Mouse (Mus musculus) gastrocnemius, adult 2 months (tissue): ENCODE data around the gene Ier3. TPM values are rescaled to one million over a fixed set of nuclear protein-coding genes. Genes with fewer than 3 reads are reported as not detected.
"Not testable (repeated sequence)": the region's sequence is repeated elsewhere in the genome, so short reads cannot be mapped to it uniquely, and the experiment has no call there.

Experiments used
- DNase-seq: peaks from one replicate; pipeline ENCODE4 v3.0.0; 2022
- H3K27ac ChIP-seq: fragments of 200-600 bp; 2 replicates; pipeline ENCODE4 v1.8.1; 2022; ENCODE audit warnings: mild to moderate bottlenecking
- H3K4me3 ChIP-seq: fragments of 200-600 bp; 2 replicates; pipeline ENCODE4 v1.8.1; 2022; ENCODE audit warnings: mild to moderate bottlenecking, moderate library complexity
- CTCF ChIP-seq: fragments of 200-600 bp; IDR thresholded peaks from 2 replicates; pipeline ENCODE4 v1.8.1; 2022; ENCODE audit warnings: antibody characterized with exemption, mild to moderate bottlenecking, moderate library complexity
- intact Hi-C: fragments of 180-260 bp; cut with DNase I; formaldehyde crosslinking; loops from one replicate; pipeline ENCODE4 v1.15.1; 2025
- total RNA-seq, 2 experiments: library from RNA; stranded (reverse); gene quantifications; 2 replicates each; pipeline ENCODE4 v1.2.3; 2021

Ier3 gene
- total RNA-seq, 2 experiments from 2014 or later: 4.4 to 8.6 TPM

DNA sequence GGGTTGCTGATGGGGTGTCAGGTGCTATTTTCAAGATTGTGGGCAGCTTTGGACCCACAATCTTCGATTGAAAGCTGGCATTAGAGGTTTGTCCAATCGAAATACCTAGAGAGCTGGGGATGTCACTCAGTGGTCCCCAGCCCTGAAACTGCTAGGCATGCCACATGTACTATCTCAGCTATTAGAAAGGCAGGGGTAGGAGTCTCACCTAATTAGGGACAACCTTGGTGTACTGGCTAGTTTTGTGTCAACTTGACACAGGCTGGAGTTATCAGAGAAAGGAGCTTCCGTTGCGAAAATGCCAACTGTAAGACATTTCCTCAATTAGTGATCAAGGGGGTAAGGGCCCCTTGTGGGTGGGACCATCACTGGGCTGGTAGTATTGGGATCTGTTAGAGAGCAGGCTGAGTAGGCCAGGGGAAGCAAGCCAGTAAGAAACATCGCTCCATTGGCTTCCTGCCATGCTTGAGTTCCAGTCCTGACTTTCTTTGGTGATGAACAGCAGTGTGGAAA is 11.8 kb downstream of the Ier3 start:
- no peak overlapping the region for H3K27ac ChIP-seq
- no peak for TF ChIP-seq CTCF
- no peak overlapping the region for H3K4me3 ChIP-seq
- no peak for DNase-seq
- intact Hi-C loops: no loop called here

DNA sequence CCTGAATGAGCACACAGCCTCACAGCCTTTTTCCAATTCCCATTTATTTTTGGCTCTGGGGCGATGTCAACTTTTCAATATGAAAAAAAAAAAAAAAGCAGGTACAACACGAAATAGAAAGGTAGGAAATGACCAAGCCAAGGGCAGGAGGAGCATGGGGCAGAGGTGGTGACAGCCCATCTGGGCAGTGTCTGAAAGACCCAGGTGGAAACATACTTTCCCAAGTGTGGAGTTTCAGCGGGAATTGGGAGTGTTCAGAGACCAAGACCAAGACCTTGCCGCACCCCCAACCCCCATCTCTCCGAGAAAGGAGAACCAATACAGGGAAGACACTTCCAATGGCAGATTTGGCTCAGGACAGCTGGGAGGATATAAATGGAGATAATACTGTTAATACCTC is 12.4 kb downstream of the Ier3 start:
- Histone ChIP-seq H3K4me3 (no peak overlapping the region), H3K27ac (no peak overlapping the region)
- no peak for TF ChIP-seq CTCF
- intact Hi-C loops: no loop called here
- DNase-seq: no peak

DNA sequence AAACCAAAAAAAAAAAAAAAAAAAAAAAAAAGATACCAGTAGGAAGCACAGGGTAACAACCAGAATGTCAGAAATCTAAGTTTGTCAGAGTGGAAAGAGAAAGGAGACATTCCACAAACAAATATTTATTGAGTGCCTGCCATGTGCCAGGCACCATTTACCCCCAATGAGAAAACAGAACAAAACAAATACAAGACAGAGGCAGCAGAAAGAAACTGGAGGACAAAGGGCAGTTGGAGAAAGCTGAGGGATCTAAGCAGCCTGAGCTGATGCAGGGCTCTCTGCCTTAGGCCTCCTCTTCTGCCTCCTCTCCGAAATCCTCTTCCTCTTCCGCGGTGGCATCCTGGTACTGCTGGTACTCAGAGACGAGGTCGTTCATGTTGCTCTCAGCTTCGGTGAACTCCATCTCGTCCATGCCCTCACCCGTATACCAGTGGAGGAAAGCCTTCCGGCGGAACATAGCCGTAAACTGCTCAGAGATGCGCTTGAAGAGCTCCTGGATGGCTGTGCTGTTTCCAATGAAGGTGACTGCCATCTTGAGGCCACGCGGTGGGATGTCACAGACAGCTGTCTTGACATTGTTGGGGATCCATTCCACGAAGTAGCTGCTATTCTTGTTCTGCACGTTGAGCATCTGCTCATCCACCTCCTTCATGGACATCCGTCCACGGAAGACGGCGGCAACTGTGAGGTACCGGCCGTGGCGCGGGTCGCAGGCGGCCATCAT is 13.4 kb downstream of the Ier3 start:
- H3K27ac ChIP-seq: peak overlapping the region; percentile 12; the same call in 1 of the 2 replicates
- intact Hi-C loops: no loop called here

DNA sequence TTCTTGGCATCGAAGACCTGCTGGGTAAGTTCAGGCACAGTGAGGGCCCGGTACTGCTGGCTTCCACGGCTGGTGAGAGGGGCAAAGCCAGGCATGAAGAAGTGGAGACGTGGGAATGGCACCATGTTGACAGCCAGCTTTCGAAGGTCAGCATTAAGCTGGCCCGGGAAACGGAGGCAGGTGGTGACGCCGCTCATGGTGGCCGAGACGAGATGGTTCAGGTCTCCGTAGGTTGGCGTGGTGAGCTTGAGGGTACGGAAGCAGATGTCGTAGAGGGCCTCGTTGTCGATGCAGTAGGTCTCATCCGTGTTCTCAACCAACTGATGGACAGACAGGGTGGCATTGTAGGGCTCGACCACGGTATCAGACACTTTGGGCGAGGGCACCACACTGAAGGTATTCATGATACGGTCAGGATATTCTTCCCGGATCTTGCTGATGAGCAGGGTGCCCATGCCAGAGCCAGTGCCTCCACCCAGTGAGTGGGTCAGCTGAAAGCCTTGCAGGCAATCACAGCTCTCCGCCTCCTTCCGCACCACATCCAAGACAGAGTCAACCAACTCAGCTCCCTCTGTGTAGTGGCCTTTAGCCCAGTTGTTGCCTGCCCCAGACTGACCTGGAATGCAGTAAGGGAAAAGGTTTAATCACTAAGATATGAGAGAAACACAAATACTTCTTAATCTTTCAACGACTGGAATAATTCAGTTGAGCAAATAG is 14.1 kb downstream of the Ier3 start:
- peak; percentile 39 for DNase-seq
- TF ChIP-seq CTCF: no peak
- H3K27ac ChIP-seq: no peak overlapping the region
- H3K4me3 ChIP-seq: peak overlapping the region; percentile 84; the same call in 1 of the 2 replicates
- intact Hi-C loops: loop anchor here (1.0 to 2.0 kb wide), 2 partner anchors 38 to 81 kb away; partner anchors contain the start of genes Mrps18b and Ppp1r10

More for the DNA sequence above, 13.4 kb downstream of the Ier3 start:
- no peak for DNase-seq
- H3K4me3 ChIP-seq: no peak overlapping the region
- TF ChIP-seq CTCF: no peak

DNA sequence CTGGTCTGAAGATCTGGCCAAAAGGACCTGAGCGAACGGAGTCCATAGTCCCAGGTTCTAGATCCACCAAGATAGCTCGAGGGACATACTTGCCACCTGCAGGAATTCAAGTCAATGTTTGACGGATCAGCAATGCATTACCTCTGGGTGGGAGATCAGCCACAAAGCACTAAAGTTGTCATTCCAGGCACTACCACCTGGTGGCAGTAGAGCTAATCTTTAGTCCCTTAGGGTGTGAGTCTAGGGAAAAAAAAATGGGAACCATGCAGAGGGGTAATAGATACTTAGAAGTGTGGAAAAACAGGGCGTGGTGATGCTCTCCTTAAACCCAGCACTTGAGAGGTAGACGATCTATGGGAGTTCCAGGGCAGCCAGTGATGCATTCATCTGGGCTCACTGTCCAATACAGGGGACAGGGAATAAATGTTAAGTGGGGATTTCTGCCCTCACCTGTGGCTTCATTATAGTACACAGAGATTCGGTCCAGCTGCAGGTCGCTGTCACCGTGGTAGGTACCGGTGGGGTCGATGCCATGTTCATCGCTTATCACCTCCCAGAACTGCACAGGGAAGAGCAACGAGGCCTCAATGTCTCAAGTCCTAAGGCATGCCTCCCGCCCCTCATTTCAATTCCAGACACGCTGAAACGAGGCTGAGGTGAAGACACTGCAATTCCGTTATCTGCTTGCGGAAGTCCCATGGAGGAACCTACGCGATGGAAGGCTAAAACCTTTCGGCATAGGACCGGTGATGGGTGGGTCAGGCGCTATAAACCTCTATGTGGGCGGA is 14.9 kb downstream of the Ier3 start:
- intact Hi-C loops: loop anchor here (1.0 to 2.0 kb wide), 2 partner anchors 37 to 80 kb away; partner anchors contain the start of genes Mrps18b and Ppp1r10
- peak; percentile 85 for DNase-seq

DNA sequence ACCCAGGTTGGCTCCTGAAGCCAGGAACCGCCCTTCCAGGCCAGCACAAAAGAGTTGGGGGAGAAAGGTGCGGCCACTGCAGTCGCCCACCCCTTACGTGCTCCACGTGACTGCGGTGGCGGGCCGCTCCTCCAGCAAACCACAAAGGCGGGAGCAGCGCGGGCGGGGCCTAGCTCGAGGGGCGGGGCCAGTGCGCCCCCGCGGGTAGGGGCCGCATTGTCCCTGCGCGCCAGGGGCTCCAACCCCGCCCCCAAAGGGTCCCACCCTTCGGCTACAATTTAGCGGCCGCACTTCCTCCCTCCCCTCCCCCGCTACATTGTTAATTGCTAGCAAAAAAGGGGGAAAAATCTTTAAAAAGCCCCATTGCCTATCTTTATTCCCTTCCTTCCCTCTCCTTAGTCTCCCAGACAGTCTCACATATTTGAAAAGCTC is 15.5 kb downstream of the Ier3 start:
- intact Hi-C loops: loop anchor here (1.0 to 2.0 kb wide), 2 partner anchors 36 to 80 kb away; partner anchors contain the start of genes Mrps18b and Ppp1r10
- TF ChIP-seq CTCF: no peak
- DNase-seq: peak; percentile 90
- peak overlapping the region; percentile 87 for H3K27ac ChIP-seq
- H3K4me3 ChIP-seq: peak overlapping the region; percentile 84

More for the DNA sequence above, 14.9 kb downstream of the Ier3 start:
- TF ChIP-seq CTCF: peak; percentile 92
- Histone ChIP-seq H3K27ac (peak overlapping the region; percentile 87), H3K4me3 (peak overlapping the region; percentile 84)

DNA sequence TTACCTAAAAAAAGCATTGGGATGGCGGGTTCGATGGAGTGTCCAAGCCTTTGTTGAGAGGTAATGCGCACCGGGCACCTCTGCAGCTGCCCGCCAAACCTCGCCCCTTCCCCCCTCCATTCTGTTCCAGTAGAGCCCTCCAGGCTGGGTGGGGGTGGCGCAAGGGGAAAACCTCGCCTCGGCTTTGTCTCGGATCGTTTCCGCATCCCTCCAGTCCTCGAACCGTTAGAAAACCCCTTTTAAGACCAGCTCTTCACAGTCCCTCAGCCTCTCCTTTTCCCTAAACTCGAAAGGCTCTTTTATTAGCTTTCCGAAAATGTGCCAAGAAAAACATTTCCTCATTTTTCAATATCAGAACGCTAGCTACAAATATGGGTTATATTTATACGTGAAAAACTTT is 16.0 kb downstream of the Ier3 start:
- no peak for TF ChIP-seq CTCF
- peak; percentile 52 for DNase-seq
- Histone ChIP-seq H3K4me3 (peak overlapping the region; percentile 84), H3K27ac (peak overlapping the region; percentile 87)
- intact Hi-C loops: loop anchor here (2.0 kb wide), 1 partner anchor 79 kb away; the partner anchor contains the start of genes Mrps18b and Ppp1r10

DNA sequence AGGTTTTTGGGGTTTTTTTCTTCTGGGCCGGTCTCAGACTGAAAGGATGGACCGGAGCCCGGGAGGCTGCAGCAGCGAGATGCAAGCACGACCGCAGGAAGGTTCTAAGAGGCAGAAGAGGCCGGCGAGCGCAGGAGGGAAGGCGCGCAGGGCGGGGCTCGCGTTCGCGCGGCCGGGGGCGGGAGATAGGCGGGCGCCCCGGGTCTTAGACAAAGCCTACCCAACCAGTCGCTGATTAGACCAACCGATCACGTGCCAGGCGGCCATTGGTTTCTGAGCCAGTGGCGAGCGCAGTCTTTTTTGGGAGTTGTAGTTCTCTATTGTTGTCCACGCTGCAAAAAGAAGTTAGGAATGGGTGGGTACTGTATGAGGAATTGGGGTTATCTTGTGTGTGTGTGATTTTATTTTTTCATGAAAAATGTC is 16.6 kb downstream of the Ier3 start, which contains the start of gene Tubb5:
TSS of gene Tubb5 (minus strand) at position 185 of the 423 bp plus-strand sequence.
- H3K4me3 ChIP-seq: peak within 1 kb of the TSS; percentile 84
- intact Hi-C loops: no loop called here
- TF ChIP-seq CTCF: no peak
- DNase-seq: peak; percentile 98
- H3K27ac ChIP-seq: peak within 1 kb of the TSS; percentile 87

DNA sequence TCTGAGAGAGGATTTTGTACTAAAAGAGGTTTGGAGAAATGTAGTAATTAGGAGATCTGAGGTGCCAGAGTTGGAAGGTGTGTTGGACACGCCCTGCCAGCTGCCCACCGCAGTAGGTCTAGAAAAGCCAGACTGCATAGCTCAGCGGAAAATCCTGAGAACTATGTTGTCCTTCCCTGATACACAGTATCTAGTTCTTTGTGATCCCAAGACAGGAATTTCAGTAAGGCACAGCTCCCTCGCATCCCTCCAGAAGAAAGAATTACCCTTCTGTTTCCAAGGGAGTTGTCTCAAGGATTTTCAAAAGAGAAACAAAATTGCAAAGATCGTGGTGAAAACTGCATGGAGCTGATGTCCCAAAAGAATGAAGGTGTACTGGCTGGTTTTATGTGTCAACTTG is 17.1 kb downstream of the Ier3 start:
- TF ChIP-seq CTCF: no peak
- DNase-seq: no peak
- intact Hi-C loops: no loop called here
- Histone ChIP-seq H3K27ac (peak overlapping the region; percentile 87), H3K4me3 (peak overlapping the region; percentile 84)

DNA sequence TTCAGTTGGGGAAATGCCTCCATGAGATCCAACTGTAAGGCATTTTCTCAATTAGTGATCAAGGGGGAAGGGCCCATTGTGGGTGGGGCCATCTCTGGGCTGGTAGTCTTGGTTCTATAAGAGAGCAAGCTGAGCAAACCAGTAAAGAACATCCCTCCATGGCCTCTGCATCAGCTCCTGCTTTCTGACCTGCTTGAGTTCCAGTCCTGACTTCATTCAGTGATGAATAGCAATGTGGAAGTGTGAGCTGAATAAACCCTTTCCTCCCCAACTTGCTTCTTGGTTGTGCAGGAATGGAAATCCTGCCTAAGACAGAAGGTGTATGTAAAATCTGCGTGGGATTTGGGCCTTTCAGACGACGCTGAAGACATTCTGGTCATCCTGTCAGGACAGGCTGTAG is 17.5 kb downstream of the Ier3 start:
- DNase-seq, H3K4me3 ChIP-seq, intact Hi-C loops: not testable (repeated sequence)
- peak overlapping the region; percentile 87 for H3K27ac ChIP-seq

DNA sequence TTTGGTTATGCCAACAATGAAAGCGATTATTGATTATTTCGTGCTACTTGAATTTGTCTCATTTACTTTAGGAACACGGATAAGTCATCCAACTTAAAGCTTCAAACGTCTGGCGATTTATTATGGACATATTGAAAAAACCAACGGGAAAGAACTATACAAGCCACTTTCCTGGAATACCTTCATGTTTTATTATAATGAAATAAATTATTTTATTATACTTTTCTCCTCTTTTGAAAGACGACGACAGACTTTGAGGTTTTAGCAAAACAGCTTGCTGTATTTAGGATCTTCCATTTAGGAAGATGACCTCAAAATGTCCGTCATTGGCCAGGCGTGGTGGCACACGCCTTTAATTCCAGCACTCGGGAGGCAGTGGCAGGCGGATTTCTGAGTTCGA is 19.1 kb downstream of the Ier3 start:
- Histone ChIP-seq H3K4me3 (peak overlapping the region; percentile 85), H3K27ac (peak overlapping the region; percentile 95)
- DNase-seq: no peak
- TF ChIP-seq CTCF: no peak
- intact Hi-C loops: no loop called here
